Mouse (Mus musculus) CD4-positive, CD25-positive, alpha-beta regulatory T cell, adult 2 months (primary cell): ENCODE measurements around the gene Urb1.

Source experiments
- DNase-seq: peaks from one replicate; pipeline ENCODE4 v3.0.0-alpha.2; 2012; ENCODE audit warnings: low read depth, low spot score

The Urb1 gene

GRCm38 (mm10) chr16:90822981-90823380 is 12.8 kb upstream of the Urb1 start:
- no peak for DNase-seq

GRCm38 (mm10) chr16:90822284-90822935 is 12.2 kb upstream of the Urb1 start:
- DNase-seq = no peak

- no peak for DNase-seq
These were observed 11.0 kb upstream of the Urb1 start for GRCm38 (mm10) chr16:90821046-90821697.

GRCm38 (mm10) chr16:90820326-90820725 is 10.1 kb upstream of the Urb1 start:
- DNase-seq = no peak

- DNase-seq = no peak
These were observed 1.9 kb upstream of the Urb1 start for GRCm38 (mm10) chr16:90812086-90812485.

- DNase-seq = no peak
These were observed 573 bp upstream of the Urb1 start for GRCm38 (mm10) chr16:90810716-90811256.

GRCm38 (mm10) chr16:90804466-90804865 is 5.7 kb downstream of the Urb1 start:
- no peak for DNase-seq

GRCm38 (mm10) chr16:90801928-90802327 is 8.3 kb downstream of the Urb1 start:
- peak; percentile 11 for DNase-seq

- DNase-seq = no peak
These were observed 9.0 kb downstream of the Urb1 start for GRCm38 (mm10) chr16:90801251-90801650.

- no peak for DNase-seq
These were observed 10.4 kb downstream of the Urb1 start for GRCm38 (mm10) chr16:90799840-90800239.

GRCm38 (mm10) chr16:90798848-90799247 is 11.4 kb downstream of the Urb1 start:
- DNase-seq = no peak

- DNase-seq = no peak
These were observed 11.8 kb downstream of the Urb1 start for GRCm38 (mm10) chr16:90798446-90798845.

- DNase-seq = no peak
These were observed 15.5 kb downstream of the Urb1 start for GRCm38 (mm10) chr16:90794708-90795107.

- DNase-seq = no peak
These were observed 17.7 kb downstream of the Urb1 start for GRCm38 (mm10) chr16:90792500-90792899.

GRCm38 (mm10) chr16:90792066-90792465 is 18.1 kb downstream of the Urb1 start:
- no peak for DNase-seq

- DNase-seq = no peak
These were observed 19.3 kb downstream of the Urb1 start for GRCm38 (mm10) chr16:90790946-90791345.

GRCm38 (mm10) chr16:90788580-90788979 is 21.6 kb downstream of the Urb1 start:
- no peak for DNase-seq

GRCm38 (mm10) chr16:90785257-90785656 is 25.0 kb downstream of the Urb1 start:
- no peak for DNase-seq

- DNase-seq = no peak
These were observed 26.9 kb downstream of the Urb1 start for GRCm38 (mm10) chr16:90783302-90783701.

GRCm38 (mm10) chr16:90779783-90780182 is 30.4 kb downstream of the Urb1 start:
- no peak for DNase-seq

GRCm38 (mm10) chr16:90775946-90776520 is 34.2 kb downstream of the Urb1 start:
- no peak for DNase-seq

- no peak for DNase-seq
These were observed 35.6 kb downstream of the Urb1 start for GRCm38 (mm10) chr16:90774646-90775045.

- no peak for DNase-seq
These were observed 36.0 kb downstream of the Urb1 start for GRCm38 (mm10) chr16:90774216-90774615.
